Mouse (Mus musculus) MEL (cell line): ENCODE measurements around the gene Wdr46. TPM values are rescaled to one million over a fixed set of nuclear protein-coding genes. Genes with fewer than 3 reads are reported as not detected.

Experiments used
- DNase-seq: peaks from one replicate; pipeline ENCODE4 v3.0.0; 2011; ENCODE audit warnings: low read depth, low spot score
- H3K27ac ChIP-seq: 2 replicates; pipeline ENCODE4 v1.5.1; 2012; ENCODE audit warnings: low read depth, mild to moderate bottlenecking, control low read depth, low read length, moderate library complexity; ENCODE audit not compliant: control insufficient read depth
- H3K27me3 ChIP-seq, 2 experiments: fragments of 150-350 bp in 1 of 2; sonication (generic) in 1 of 2; 2 replicates each; pipeline ENCODE4 v1.6.1; 2012; ENCODE audit warnings: low read length in 2 of 2, mild to moderate bottlenecking in 2 of 2, improper control_type of control experiment in 1 of 2, moderate library complexity in 1 of 2; ENCODE audit not compliant: insufficient read depth in 2 of 2, control insufficient read depth in 1 of 2
- H3K36me3 ChIP-seq, 2 experiments: 2 replicates each; pipeline ENCODE4 v1.6.1; 2012 to 2014; ENCODE audit warnings: low read length in 2 of 2, improper control_type of control experiment in 1 of 2, inconsistent platforms in 1 of 2, mild to moderate bottlenecking in 1 of 2; ENCODE audit not compliant: insufficient read depth in 2 of 2, control insufficient read depth in 1 of 2
- H3K4me1 ChIP-seq, 2 experiments: fragments of 150-350 bp in 1 of 2; sonication (generic) in 1 of 2; 2 replicates each; pipeline ENCODE4 v1.6.1; 2012; ENCODE audit warnings: low read length in 2 of 2, improper control_type of control experiment in 1 of 2, mild to moderate bottlenecking in 1 of 2; ENCODE audit not compliant: insufficient read depth in 2 of 2, control insufficient read depth in 1 of 2
- H3K4me3 ChIP-seq, 2 experiments: fragments of 150-350 bp in 1 of 2; sonication (generic) in 1 of 2; 2 replicates each; pipeline ENCODE4 v1.5.1; 2012; ENCODE audit warnings: low read depth in 2 of 2, low read length in 2 of 2, mild to moderate bottlenecking in 2 of 2, moderate library complexity in 2 of 2, control low read depth in 1 of 2, improper control_type of control experiment in 1 of 2; ENCODE audit not compliant: control insufficient read depth in 1 of 2, insufficient read depth in 1 of 2
- H3K79me2 ChIP-seq: 2 replicates; pipeline ENCODE4 v1.6.1; 2012; ENCODE audit warnings: mild to moderate bottlenecking, low read length, moderate library complexity; ENCODE audit not compliant: control insufficient read depth, poor library complexity, insufficient read depth
- H3K9ac ChIP-seq: 2 replicates; pipeline ENCODE4 v1.6.1; 2012; ENCODE audit warnings: low read depth, mild to moderate bottlenecking, control low read depth, low read length, moderate library complexity; ENCODE audit not compliant: control insufficient read depth, poor library complexity, severe bottlenecking
- H3K9me3 ChIP-seq: fragments of 150-350 bp; sonication (generic); replicated peaks from 2 replicates; pipeline ENCODE4 v1.6.1; 2012; ENCODE audit warnings: mild to moderate bottlenecking, low read length, improper control_type of control experiment, moderate library complexity; ENCODE audit not compliant: insufficient read depth
- BHLHE40 ChIP-seq: IDR thresholded peaks from 2 replicates; pipeline ENCODE4 v1.6.1; 2012; ENCODE audit warnings: low read depth, mild to moderate bottlenecking, inconsistent platforms, low read length, improper control_type of control experiment, borderline replicate concordance
- CHD2 ChIP-seq: IDR thresholded peaks from 2 replicates; pipeline ENCODE4 v1.6.1; 2011; ENCODE audit warnings: low read length, improper control_type of control experiment
- CTCF ChIP-seq, 3 experiments: IDR thresholded peaks in 2 of 3; conservative IDR thresholded peaks in 1 of 3; 2 replicates each; pipeline ENCODE4 v1.5.1; 2011 to 2012; ENCODE audit warnings: low read length in 3 of 3, low read depth in 2 of 3, mild to moderate bottlenecking in 2 of 3, improper control_type of control experiment in 1 of 3, inconsistent platforms in 1 of 3, mixed read lengths in 1 of 3, moderate library complexity in 1 of 3; ENCODE audit not compliant: control insufficient read depth in 1 of 3, insufficient read depth in 1 of 3, poor library complexity in 1 of 3, severe bottlenecking in 1 of 3
- E2F4 ChIP-seq: IDR thresholded peaks from 2 replicates; pipeline ENCODE4 v1.6.1; 2011; ENCODE audit warnings: low read depth, low read length, improper control_type of control experiment, borderline replicate concordance
- ELF1 ChIP-seq: IDR thresholded peaks from 2 replicates; pipeline ENCODE4 v1.6.1; 2014; ENCODE audit warnings: low read depth, mild to moderate bottlenecking, inconsistent platforms, low read length, improper control_type of control experiment, moderate library complexity
- EP300 ChIP-seq, 2 experiments: IDR thresholded peaks; 2 replicates each; pipeline ENCODE4 v1.6.1; 2011; ENCODE audit warnings: improper control_type of control experiment in 2 of 2, low read length in 2 of 2, low read depth in 1 of 2, mild to moderate bottlenecking in 1 of 2
- ETS1 ChIP-seq: IDR thresholded peaks from 2 replicates; pipeline ENCODE4 v1.6.1; 2012; ENCODE audit warnings: low read depth, mild to moderate bottlenecking, inconsistent platforms, low read length, improper control_type of control experiment, moderate library complexity
- GATA1 ChIP-seq: IDR thresholded peaks from 2 replicates; pipeline ENCODE4 v1.6.1; 2011; ENCODE audit warnings: low read depth, low read length, improper control_type of control experiment
- HCFC1 ChIP-seq: IDR thresholded peaks from 2 replicates; pipeline ENCODE4 v1.6.1; 2012; ENCODE audit warnings: low read depth, mild to moderate bottlenecking, inconsistent platforms, low read length, improper control_type of control experiment, moderate library complexity
- MAFK ChIP-seq: IDR thresholded peaks from 2 replicates; pipeline ENCODE4 v1.6.1; 2011; ENCODE audit warnings: low read depth, mild to moderate bottlenecking, low read length, improper control_type of control experiment, borderline replicate concordance
- MAX ChIP-seq: IDR thresholded peaks from 2 replicates; pipeline ENCODE4 v1.6.1; 2011; ENCODE audit warnings: low read length, improper control_type of control experiment
- MAZ ChIP-seq: IDR thresholded peaks from 2 replicates; pipeline ENCODE4 v1.6.1; 2012; ENCODE audit warnings: low read depth, mild to moderate bottlenecking, inconsistent platforms, low read length, improper control_type of control experiment
- MYB ChIP-seq: IDR thresholded peaks from 2 replicates; pipeline ENCODE4 v1.6.1; 2011; ENCODE audit warnings: mild to moderate bottlenecking, low read depth, low read length, improper control_type of control experiment
- MYC ChIP-seq: IDR thresholded peaks from 2 replicates; pipeline ENCODE4 v1.6.1; 2011; ENCODE audit warnings: low read depth, mild to moderate bottlenecking, low read length, improper control_type of control experiment, moderate library complexity
- POLR2AphosphoS5 ChIP-seq: IDR thresholded peaks from 2 replicates; pipeline ENCODE4 v1.6.1; 2012; ENCODE audit warnings: low read depth, borderline replicate concordance, mild to moderate bottlenecking, inconsistent platforms, low read length, moderate library complexity, mixed read lengths
- SIN3A ChIP-seq: IDR thresholded peaks from 2 replicates; pipeline ENCODE4 v1.6.1; 2012; ENCODE audit warnings: low read length, improper control_type of control experiment, inconsistent platforms
- ZC3H11A ChIP-seq: IDR thresholded peaks from 2 replicates; pipeline ENCODE4 v1.6.1; 2012; ENCODE audit warnings: low read depth, mild to moderate bottlenecking, inconsistent platforms, low read length, improper control_type of control experiment
- ZMIZ1 ChIP-seq: IDR thresholded peaks from 2 replicates; pipeline ENCODE4 v1.6.1; 2012; ENCODE audit warnings: low read depth, mild to moderate bottlenecking, inconsistent platforms, low read length, improper control_type of control experiment, moderate library complexity
- polyA plus RNA-seq, 2 experiments: library from polyadenylated mRNA; stranded (reverse) in 1 of 2; unstranded in 1 of 2; fragments of >175 nt in 1 of 2; fragments of >200 nt in 1 of 2; gene quantifications; 2 replicates each; pipeline versions ENCODE4 v1.2.1 to v1.2.4; 2012; ENCODE audit warnings: low replicate concordance in 2 of 2, low read depth in 1 of 2; ENCODE audit not compliant: insufficient read length in 2 of 2, insufficient read depth in 1 of 2, missing spikeins in 1 of 2
- total RNA-seq: library from RNA; depleted of rRNA; stranded (reverse); fragments of 300-350 nt; gene quantifications from 2 replicates; pipeline ENCODE4 v1.2.3, GENCODE M21; 2012

Wdr46 gene
- total and polyA plus RNA-seq, 3 experiments: 100 to 131 TPM; not detected in 1

DNA sequence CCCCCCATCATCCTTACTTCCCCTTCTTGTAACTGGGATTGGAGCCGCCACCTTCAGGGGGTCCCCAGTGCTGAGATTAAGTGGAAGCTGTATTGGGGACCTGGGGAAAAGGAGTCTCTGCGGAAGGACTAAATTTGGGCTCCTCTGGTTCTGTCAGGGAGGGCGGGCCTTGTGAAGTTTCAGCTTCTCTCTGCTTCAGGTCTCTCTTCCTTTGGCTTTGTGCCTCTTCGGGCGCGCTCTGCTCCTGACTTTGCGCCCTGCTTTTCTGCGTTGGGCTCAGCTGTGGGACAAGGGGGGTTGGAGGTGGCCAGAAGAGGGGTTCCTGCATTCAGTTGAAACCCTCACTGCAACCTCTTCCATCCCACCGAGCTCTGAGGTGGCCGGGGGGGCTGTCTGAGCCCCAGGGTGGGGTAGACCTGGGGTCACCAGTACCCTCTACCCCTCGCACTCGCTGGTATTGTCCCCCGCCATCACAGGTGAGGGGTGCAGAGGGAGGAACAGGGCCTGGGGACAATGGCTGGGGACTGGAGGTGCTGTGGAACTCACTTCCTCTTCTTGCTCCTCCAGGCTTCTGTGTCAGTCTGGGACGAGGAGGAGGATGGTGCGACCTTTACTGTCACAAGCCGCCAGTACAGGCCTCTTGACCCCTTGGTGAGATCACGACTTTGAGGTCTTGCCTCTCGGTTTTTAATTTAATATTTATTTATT lies 9.1 kb upstream of the Wdr46 start:
- Histone ChIP-seq H3K9ac (no peak overlapping the region), H3K36me3 (peaks cover 0 to 3% of the 10 kb centered on the region in 2 experiments; a peak in 2 of 4 replicates), H3K4me1 (peaks cover 0 to 7% of the 10 kb centered on the region in 2 experiments; a peak in 2 of 4 replicates)
- TF ChIP-seq ZMIZ1 (no peak), SIN3A (no peak; the same call in 1 of the 2 replicates), MAZ (0 out of 2 replicates have a peak, but pooled peaks have one; percentile 34)
- TF ChIP-seq, all 39 proteins: peak for 1
- no peaks in the 10 kb centered on the region for H3K9me3 ChIP-seq
- H3K27ac ChIP-seq: no peak overlapping the region
- no peaks in the 10 kb centered on the region for H3K27me3 ChIP-seq
- H3K4me3 ChIP-seq: no peak overlapping the region
- peaks cover 24% of the 10 kb centered on the region for H3K79me2 ChIP-seq
- peak; percentile 46 for DNase-seq

DNA sequence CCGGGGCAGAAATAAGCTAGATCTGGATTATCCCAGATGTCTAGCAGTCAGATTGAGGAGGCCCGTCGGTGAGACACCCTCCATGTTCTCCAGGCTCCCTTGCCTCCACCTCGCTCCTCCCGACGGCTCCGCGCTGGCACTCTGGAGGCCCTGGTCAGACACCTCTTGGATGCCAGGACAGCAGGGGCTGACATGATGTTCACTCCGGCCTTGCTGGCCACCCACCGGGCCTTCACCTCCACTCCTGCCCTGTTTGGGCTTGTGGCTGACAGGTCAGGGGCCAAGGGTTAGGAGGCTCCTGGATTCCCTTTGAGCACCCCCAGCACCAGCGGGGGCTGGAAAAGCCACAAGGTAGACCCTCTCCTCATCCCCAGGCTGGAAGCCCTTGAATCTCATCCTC lies 8.5 kb upstream of the Wdr46 start:
- H3K9me3 ChIP-seq: no peaks in the 10 kb centered on the region
- H3K36me3 ChIP-seq: peaks cover 0 to 3% of the 10 kb centered on the region in 2 experiments; a peak in 2 of 4 replicates
- peaks cover 24% of the 10 kb centered on the region for H3K79me2 ChIP-seq
- peaks cover 0 to 7% of the 10 kb centered on the region in 2 experiments; a peak in 2 of 4 replicates for H3K4me1 ChIP-seq
- no peak overlapping the region for H3K4me3 ChIP-seq
- no peak for DNase-seq
- no peak for TF ChIP-seq CHD2
- TF ChIP-seq MYB: no peak
- no peak for TF ChIP-seq GATA1
- TF ChIP-seq ZMIZ1: no peak
- TF ChIP-seq POLR2AphosphoS5: no peak
- no peak for TF ChIP-seq BHLHE40
- no peak for TF ChIP-seq EP300 (IDR thresholded peaks at IDR 0.05; ENCODE audit: low read depth in 1 of 2, low read length in 2 of 2)
- TF ChIP-seq CTCF (IDR thresholded peaks at IDR 0.05 in 2 of 3, conservative IDR thresholded peaks at IDR 0.05 in 1 of 3; ENCODE audit: control insufficient read depth in 1 of 3, insufficient read depth in 1 of 3, low read depth in 2 of 3, low read length in 3 of 3, poor library complexity in 1 of 3, severe bottlenecking in 1 of 3): no peak
- no peak for TF ChIP-seq ZC3H11A
- no peak for TF ChIP-seq E2F4
- no peak for TF ChIP-seq ETS1
- no peak for TF ChIP-seq MAX
- no peak for TF ChIP-seq ELF1
- TF ChIP-seq MAFK: no peak
- no peak for TF ChIP-seq MYC
- no peak for TF ChIP-seq HCFC1
- TF ChIP-seq, all 39 proteins: peak for 0
- Histone ChIP-seq H3K27me3 (no peaks in the 10 kb centered on the region), H3K9ac (no peak overlapping the region), H3K27ac (no peak overlapping the region)
